Mouse (Mus musculus): ENCODE data around the gene Tnfrsf18.

Gene Tnfrsf18

DNA sequence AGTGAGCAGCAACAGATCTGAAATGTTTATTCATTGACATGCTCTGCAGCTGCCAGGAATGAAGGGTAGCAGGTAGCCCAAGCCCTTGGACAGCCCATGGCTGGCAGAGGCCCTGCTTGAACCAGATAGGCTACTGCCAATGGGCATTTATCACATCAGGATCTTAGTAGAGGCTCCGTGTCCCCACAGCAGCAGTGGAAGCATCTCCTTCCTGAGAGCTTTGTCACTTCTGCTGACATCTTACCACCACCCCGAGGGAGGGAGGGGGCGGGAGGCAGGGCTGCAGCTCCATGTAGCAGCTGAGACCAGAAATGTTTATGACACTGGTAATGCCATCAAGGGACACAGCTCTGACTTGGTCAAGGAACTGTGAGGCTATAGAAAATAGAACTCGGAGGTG lies 6.9 kb downstream of the Tnfrsf18 start:
- DNase-seq (ENCODE audit: low spot score in 2 of 2), result peak; percentile 28 to 51

DNA sequence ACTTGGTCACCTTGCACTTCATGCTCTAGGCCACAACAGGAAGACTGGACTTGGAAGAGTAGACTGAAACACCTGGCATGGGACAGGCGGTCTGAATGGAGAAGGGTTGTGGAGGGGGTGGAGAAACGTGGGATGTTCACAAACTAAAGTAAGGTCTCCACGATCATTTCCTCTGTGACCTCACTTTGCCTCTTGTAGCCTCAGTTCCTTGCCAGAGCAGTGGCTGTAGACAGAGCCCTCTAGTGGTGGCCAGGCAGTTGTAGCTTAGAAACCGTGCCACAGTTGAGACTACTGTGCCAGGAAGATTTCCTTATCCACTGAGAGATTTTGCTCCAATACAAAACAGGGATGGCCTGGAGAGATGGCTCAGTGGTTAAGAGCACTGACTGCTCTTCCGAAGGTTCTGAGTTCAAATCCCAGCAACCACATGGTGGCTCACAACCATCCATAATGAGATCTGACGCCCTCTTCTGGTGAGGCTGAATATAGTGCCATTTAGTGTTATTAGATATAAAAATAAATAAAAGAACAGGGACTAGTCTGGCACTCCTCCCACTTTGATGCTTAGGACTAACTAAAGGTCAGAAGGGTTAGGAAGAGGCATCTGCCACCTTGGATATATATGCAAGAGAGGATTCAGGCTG lies 7.6 kb downstream of the Tnfrsf18 start:
- DNase-seq (ENCODE audit: low spot score in 2 of 2), result peak; percentile 62 to 69

DNA sequence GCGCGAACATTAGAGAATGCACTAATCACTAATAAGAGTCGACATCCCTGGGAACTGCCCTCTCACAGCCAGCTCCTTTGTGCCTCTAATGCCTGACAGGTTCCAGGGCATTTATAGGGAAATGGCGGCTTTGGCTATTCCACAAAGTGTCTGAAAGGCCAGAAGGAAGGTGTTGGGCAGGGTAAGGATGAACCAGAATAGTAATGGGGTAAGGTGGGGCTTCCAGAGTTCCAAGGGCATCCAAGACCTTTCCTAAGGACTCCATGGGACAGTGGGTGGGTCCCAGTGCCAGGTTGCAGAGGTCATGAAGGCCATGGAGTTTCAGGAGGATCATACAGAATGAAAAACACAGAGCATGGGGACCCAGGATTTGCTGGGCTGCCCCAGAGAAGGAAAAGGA lies 8.3 kb downstream of the Tnfrsf18 start:
- DNase-seq (ENCODE audit: low spot score in 2 of 2), result no peak

DNA sequence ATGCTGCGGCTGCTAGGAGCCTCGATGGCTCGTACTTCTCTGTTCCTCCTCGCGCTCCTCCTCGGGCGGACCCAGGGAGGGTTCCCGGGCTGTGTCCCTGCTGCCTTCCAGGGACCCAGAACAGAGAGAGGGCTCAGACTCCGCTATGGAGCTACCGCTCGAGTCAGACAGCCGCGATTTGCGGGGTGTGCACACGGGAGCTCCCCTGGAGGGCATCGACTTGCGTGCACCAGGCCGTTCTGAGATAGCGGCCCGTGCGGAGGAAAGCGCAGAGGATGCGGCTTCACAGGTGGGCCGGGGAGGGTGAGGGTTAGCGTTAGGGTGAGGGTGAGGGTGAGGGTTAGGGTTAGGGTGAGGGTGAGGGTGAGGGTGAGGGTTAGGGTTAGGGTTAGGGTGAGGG lies 8.9 kb downstream of the Tnfrsf18 start:
- peak in 1 of 2 experiments; percentile 7 for DNase-seq (ENCODE audit: low spot score in 2 of 2)

DNA sequence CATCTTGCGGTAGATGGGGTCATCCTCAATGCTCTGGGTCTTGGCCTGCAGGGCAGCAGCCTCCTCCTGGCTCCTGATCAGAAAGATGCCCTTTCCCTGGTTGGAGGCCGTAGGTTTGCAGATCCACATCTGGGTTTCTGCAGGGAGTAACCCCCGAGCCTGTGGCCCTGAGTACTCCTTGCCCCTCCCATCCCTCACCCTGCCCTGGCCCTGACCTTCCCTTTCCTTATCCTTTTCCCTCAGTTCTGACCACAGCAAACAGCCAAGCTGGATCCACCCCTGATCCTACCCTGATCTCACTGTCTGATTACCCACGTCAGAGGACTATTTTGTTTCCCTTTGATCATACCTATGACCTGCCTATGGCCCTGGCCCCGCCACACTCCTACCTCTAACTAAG lies 18.8 kb downstream of the Tnfrsf18 start:
- no peak for DNase-seq (ENCODE audit: low spot score in 2 of 2)

DNA sequence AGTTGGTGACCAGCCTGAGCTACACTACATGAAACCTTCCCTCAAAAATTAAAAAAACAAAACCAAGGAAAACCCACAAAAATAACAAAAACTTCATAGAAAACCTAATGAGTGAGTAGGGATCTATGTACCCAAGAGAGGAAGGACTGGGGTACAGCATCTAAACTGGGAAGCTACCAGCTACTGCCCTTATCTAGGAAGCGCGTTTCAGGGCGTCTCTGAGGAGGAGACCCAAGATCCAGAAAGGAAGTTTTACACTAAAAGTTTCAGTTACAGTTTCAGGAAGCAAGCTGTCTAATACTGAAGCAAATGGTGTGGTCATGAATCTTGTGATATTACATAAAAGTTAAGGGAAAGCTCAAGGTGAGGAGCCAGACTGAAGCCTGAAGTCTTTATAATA lies 23.8 kb downstream of the Tnfrsf18 start:
- no peak for DNase-seq (ENCODE audit: low spot score in 2 of 2)

DNA sequence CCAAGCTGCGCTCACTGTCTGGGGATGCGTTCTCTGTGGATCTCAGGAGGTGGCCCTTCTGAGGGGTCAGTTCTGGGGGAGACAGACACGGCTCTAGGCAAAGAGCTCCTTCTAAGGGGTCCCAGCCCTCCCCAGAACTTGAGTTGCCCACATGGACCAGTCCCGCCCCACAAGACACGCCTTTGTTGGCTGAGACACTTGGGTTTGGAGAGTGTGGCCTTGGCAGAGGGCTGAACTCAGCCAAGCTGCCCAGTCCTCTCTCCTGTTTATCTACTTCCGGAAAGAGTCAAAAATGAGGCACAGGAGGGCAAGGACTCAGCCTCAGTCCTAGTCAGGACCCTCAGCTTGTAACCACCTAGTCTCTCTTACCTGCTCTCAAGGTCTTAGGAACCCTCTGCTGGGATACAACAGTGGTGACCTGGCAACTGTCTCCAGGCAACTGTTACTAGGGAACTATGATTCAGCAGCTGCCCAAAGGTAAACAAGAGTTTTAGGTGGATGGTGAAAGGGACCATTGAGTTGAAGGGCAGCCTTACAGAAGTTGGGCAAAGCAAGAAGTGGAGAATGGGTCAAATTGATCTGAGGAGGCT lies 24.5 kb downstream of the Tnfrsf18 start:
- no peak for DNase-seq (ENCODE audit: low spot score in 2 of 2)

DNA sequence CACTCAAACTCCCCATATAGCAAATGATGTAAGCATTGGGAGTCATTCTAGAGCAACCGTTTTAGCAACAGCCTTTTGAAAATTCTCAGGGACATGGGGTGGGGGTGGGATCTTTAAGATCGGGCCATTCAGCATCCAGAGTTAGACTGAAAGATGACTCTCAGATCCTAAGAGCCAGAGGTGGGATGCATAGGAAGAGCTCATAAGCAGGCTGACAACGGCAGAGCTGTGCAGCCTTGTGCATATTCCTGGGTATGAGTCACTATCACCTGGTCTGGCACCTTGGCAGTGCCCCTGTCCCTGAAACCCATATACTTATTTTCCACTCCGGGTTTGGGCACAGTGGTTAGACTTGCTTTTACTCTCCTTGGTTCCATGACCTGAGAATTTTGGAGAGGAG lies 27.1 kb downstream of the Tnfrsf18 start:
- DNase-seq (ENCODE audit: low spot score in 2 of 2), result no peak

DNA sequence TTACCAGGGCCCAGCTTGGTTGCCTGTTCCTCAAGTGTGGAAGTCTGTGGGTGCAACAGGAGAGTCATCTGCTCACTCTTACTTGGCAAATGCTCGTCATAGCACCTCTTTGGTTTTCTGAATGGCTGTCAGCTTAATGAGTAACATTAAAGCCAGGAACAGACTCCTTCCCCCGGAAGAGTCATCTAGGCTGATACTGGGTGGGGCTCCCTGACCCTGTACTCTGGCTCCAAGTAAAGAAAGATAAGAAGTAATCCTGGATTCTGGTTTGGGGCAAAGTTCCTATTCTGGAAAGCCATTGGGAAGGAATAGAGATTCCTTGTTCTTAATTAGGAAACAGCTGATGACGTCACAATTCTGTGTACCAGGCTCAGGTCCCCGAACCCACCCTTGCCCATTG lies 28.2 kb downstream of the Tnfrsf18 start:
- no peak for DNase-seq (ENCODE audit: low spot score in 2 of 2)

DNA sequence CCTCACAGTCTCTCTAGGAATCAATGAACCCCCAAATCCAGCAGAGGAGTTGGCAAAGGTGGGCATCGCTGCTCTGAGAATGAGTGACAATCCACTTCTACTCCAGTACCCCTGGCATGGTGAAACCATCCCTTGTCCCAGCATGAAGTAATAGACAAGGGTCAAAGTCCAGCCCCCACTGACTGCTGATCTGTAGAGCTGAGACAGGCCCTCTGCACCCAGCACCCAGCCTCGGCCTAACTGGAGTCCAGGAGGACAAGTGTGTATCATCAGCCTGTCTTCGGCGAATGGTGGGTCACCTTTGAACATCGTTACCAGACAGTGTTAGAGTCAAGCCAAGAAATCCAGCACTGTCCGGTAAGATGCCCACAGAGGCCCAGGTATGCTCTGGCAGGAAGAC lies 28.6 kb downstream of the Tnfrsf18 start:
- DNase-seq (ENCODE audit: low spot score in 2 of 2), result no peak

DNA sequence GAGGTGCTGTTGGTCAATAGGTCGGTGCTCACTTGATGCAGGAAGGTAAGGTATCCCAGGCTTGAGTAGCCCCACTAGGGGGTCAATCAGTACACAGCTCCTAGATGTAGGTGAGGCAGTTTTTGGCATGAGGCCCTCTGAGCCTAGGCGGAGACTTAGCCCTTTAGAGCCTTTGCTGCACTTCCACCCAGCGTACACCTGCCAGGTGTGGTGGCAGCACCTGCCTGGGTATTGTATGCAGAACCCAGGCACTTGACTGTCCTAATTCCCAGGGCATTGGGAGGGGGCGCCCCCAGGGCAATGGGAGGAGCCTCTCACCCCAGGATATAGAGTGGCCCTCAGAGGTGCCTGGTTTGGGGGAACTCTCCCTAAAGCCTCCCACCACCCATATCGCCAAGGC lies 29.2 kb downstream of the Tnfrsf18 start:
- DNase-seq (ENCODE audit: low spot score in 2 of 2), result no peak

DNA sequence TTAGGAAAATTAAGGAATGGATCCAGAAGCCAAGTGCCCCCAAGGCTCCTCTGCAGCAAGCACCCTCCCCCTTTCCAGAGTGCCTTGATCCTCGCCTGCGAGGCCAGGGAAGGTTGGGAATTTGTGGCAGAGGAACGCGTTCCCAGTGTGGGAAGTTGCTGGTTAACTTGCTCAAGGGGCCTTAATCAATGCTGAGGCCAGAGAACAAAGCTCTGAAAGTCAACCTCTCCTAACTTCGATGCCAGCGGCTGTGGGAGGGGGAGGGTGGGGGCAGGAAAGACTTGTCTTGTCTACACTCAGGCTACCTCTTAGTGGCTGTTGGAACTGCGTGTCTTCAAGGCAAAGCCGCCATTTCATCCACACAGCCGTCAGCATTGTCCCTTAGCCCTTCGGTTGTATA lies 31.7 kb downstream of the Tnfrsf18 start:
- no peak for DNase-seq (ENCODE audit: low spot score in 2 of 2)

DNA sequence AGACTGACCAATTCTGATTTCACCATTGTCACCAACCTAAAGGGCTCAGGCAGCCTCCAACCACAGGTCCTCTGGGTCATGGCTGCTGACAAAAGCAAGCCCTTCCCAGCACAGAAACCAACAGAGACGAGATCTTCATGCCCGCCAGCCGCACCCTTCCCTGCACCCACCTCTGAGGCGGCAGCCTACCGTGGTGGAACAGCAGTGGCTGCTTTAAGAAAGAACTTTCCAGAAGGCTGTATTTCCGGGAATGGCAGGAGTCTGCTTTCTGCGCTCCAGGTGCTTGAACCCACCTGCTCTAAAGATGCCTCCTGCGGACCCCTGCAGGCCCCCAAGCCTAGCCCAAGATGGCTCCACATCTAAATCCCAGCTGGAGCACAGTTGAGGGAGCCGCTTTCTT lies 32.9 kb downstream of the Tnfrsf18 start:
- DNase-seq (ENCODE audit: low spot score in 2 of 2), result no peak

DNA sequence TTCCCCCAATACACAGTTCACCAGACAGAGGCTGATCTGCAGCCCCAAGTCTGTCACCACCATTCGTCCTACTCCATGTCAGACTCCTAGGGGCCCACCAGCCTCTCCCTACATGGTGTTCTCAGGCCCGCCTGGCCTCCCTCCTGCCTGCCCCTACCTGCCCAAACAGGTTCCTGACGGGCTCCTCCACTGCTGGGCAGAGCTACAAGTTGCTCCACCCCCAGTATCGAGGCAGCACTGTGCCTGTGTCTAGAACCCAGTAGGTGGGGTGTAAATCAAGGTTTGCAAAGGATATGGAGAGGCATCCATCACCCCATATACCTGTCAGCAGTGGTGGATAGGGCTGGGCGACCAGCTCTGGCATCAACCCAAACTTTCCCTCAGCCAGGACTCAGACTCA lies 33.3 kb downstream of the Tnfrsf18 start, which contains the start of gene Ttll10:
TSS of gene Ttll10 (minus strand) at position 154 of the 400 bp plus-strand sequence.
- no peak for DNase-seq (ENCODE audit: low spot score in 2 of 2)

DNA sequence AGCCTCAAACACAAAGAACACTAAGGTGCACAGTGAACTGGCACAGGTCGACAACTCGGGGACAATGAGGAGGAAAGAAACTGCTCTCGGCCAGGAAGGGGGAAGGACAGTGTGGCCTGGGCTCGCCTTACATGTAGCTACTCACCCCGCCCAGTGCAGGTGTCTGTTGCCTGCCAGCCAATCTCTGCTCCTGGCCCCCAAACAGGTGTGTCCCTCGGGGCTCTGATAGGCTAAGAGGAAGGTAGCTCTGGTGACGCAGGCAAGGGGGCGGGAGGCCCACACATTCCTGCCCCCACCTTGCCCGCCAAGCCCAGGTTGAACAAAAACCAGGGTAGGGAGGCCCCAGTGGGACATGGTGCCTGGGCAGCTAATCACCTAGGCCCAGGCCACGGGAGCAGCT lies 33.7 kb downstream of the Tnfrsf18 start:
- no peak for DNase-seq (ENCODE audit: low spot score in 2 of 2)

DNA sequence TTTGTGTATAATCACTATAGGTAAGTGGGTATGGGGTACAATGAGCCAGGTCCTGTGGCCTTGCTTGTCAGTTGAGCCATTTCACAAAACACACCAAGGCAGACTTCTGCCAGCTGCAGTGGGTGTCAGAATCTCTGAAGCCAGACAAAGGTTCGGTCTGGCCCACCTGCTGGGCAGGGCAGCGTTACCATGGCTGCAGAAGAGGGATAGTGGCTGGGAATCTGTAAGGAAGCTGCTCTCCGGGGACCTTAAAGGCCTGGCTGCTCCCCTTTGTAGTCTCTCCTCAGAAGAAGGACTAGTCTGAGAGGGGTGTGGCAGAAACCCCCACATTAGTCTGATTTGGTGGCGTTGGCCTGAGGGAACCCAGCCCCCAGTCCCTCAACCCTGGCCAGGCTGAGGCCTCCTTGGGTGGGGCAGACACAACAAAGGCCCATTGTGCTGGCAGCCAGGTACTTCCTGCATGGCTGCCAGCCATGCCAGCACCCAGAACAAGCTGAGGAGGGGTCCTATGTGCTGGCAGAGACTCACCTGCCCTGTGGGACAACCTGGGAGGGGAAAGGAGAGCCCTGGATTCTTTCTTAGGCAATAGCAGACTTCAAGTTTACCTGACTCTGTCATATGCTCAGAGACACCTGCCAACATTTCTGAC lies 38.0 kb downstream of the Tnfrsf18 start:
- DNase-seq (ENCODE audit: low spot score in 2 of 2), result no peak

DNA sequence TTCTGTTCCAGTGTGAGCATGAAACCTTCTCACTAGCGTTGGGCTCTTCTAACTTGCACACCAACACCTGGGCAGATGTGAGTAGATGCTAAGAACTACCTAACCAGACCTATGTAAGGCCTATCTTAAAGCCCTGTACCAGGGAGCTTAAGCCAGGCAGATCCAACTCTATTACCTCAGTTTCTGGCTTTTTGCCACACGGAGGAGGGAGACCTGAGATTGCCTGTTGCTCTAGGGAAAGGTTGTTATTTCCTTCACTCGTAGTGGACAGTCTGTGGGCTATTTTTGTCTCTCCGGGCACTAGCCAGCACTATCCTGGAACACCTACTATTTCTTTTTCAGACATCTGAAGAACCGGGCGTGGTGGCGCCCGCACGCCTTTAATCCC lies 38.5 kb downstream of the Tnfrsf18 start:
- DNase-seq (ENCODE audit: low spot score in 2 of 2), result no peak

DNA sequence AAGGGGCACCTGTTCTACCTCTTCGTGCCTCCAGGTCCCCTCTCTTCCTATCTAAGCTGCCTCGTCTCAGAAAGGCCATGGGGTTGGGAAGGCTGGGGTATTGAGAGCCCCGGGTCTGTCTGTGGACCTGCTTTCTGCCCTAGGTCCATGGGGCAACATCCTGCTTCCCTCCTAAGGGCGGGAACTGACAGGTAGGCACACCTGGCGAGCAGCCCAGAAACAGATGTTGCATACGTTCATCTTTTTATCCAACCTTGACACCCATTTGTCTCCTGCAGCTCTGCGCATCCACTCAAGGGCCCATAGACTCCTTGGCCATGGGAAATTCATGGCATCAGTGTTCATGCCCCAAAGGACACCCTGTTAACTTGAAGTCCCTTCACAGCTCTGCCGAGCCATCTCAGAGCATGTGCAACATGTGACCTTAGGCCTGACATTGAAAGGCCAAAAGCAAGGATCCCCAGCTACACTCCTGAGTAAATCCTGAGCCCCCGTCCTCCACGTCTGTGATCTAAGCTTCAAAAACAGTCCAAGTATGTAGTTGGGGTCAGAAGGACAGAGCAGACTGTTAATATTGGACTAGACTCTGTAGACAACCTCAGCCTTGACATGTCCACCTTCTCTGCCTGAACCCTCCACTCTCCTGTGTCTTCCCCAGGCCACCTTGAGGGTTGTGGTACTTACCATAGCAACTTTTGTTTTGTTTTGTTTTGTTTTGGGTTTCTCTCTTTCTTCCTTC lies 39.4 kb downstream of the Tnfrsf18 start:
- DNase-seq (ENCODE audit: low spot score in 2 of 2), result no peak

DNA sequence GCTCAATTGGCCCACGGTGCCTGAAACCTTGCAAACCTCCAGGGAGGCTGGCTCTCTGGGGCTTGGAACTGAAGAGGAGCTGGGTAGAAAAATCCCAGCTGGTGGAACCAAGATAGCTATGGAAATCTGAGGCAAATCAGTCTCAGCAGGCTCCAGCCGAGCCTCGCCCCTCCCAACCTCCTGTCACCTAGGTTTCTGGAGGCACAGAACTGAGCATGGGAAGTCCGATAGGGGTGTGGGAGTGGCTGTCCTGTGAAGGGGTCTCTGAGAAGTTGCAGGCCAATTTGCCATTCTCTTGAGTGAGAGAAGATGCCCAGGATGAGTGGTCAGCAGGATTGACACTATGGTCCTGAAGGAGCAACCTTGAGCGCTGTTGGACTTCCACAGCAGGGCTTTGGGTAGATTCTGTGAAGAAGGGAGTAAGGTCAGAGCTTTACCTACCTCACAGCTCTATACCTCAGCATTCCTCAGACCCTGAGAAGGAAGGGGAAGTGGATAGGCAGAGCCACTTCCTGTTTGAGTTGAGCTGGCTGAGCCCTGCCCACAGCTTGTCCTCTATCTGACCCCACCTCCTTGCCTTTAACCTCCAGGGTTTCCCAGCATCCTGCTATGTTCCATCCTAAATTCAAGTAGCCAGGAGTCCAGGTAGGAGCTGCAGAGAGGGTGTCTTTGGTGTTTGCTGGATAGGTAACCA lies 41.4 kb downstream of the Tnfrsf18 start:
- peak; percentile 10 to 20 for DNase-seq (ENCODE audit: low spot score in 2 of 2)

DNA sequence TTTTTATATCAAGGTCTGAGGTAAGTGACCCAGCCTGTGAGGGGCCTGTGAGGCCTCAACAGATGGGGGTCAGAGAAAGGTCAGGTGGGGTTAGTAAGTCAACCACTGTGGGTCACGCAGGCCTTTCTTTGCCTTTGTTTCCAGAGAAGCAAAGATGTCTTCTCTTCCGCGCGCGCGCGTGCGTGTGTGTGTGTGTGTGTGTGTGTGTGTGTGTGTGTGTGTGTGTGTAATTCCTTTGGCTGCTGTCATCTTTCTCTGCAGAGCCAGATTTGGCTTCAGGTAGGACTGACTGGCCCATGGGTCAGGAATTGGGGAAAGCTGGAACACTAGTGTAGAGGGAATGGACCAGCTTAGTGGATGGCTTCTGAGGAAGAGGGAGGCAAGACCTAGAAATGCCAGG lies 43.7 kb downstream of the Tnfrsf18 start:
- DNase-seq (ENCODE audit: low spot score in 2 of 2), result no peak

DNA sequence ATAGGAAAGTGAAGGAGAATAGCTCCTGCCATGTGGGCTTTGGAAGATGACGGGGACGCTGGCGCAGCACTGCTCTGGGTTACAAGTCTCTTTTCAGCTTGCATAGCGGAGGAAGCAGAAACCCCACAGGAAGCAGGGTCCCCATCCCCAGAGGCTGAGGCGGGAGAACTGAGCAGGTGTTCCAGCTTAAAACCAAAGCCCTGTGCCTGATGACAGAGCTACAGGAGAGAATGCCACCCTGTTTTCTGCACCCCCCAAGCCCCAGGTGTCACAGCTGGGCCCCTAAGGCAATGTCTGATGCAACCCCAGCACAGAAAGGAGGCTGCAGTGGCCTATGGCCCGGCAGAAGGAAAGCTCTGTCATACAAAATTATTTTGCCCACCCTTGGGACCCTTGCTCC lies 44.3 kb downstream of the Tnfrsf18 start:
- DNase-seq (ENCODE audit: low spot score in 2 of 2), result no peak

DNA sequence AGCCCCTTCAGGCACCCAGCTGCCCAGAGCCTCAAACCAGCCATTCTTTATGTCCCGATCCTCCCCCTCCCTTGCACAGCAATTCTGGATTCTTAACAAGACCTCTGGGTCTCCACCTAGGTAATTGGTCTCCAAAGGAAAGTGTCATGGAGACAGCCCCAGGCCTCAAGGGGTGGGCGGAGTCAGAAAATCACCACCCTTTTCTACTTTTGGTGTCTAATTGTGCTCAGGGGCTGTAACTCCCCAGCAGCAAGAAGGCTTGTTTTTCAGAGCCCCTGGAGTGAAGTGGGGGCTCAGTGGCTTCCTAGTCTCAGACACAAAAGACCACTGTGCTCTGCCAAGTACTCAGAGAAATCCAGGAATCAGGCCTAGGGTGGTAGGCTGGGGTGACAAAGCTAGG lies 44.8 kb downstream of the Tnfrsf18 start:
- no peak for DNase-seq (ENCODE audit: low spot score in 2 of 2)

Data from natural killer cell, adult 2 months (primary cell).